Mouse (Mus musculus) embryonic fibroblast, embryonic 13.5 days (primary cell): ENCODE measurements around the gene Tiam1.

Experiments
- CTCF ChIP-seq: IDR thresholded peaks from 2 replicates; pipeline ENCODE4 v1.5.1; 2011; ENCODE audit warnings: mild to moderate bottlenecking, control low read depth, low read length, moderate library complexity, borderline replicate concordance; ENCODE audit not compliant: insufficient read depth
- POLR2A ChIP-seq: IDR thresholded peaks from 2 replicates; pipeline ENCODE4 v1.6.1; 2011; ENCODE audit warnings: low read depth, mild to moderate bottlenecking, control low read depth, low read length, moderate library complexity

DNA sequence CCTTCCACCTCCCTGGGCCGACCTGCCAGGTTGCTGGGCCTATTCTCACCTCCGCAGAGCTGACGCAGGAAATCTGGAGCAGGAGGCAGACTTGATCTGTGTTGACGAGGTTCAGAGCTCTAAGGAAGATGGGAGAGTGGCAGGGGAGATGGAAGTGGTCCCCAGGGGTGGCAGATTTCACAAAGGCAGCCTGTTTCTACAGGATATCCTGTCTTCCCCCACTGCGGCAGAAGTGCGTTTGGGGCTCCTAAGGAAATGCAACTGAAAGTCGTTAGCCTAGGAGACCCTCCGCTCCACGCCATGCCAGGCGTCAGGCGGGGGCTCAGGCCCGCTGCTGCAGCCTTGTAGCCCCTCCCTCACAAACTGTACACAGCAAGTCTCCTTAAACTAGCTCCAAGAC, 5.4 kb downstream of the Tiam1 start:
- TF ChIP-seq CTCF (no peak), POLR2A (no peak)
